In genomic region chr19:56573184-56573583, GRCm38 (mm10) we compare ENCODE assay signal across 31 mouse cellular contexts. TPM values are rescaled to one million over a fixed set of nuclear protein-coding genes. Genes with fewer than 3 reads are reported as not detected.
DNase-seq lines count a peak whose midpoint lies in the region; ATAC-seq and TF ChIP-seq lines count a peak whose summit lies in the region.
"Had no signal": no experiment of that assay in that cellular context is flagged by ENCODE, and none has a peak within 500 bp of the region (broad histone marks: within the 10 kb centered on the region; RNA-seq: fewer than 3 reads in every experiment).

No protein-coding gene starts in this region.

- TF ChIP-seq POLR2A in kidney, adult 2 months (IDR thresholded peaks at IDR 0.05; ENCODE audit: low read depth, low read length) = no peak

- WGBS in kidney, adult 2 months = 95% methylated on average over 6 of the region's 6 CpGs

- H3K4me1 ChIP-seq in kidney, adult 2 months (ENCODE audit: control insufficient read depth, insufficient read depth, low read length) = no peaks in the 10 kb centered on the region
- H3K4me1 ChIP-seq: forebrain, embryonic 13.5 days; limb, embryonic 10.5 days; limb, embryonic 15.5 days had no signal

- H3K27ac ChIP-seq in kidney, adult 2 months (ENCODE audit: insufficient read depth, low read depth, low read length) = no peak overlapping the region
- H3K27ac ChIP-seq: forebrain, embryonic 13.5 days; heart, embryonic 10.5 days; heart, embryonic 15.5 days; limb, embryonic 10.5 days; limb, embryonic 15.5 days; liver, embryonic 13.5 days; stomach, postnatal 0 days had no signal

- intact Hi-C loops in left cerebral cortex, postnatal 4 days (cut with DNase I) = no loop called here

- DNase-seq in frontal cortex, postnatal 25 days (ENCODE audit: low spot score in 2 of 2) = no peak
- DNase-seq in left cerebral cortex, adult 11 months (ENCODE audit: low spot score) = peak; percentile 35
- DNase-seq in left cerebral cortex, postnatal 4 days = no peak
- DNase-seq in right cerebral cortex, adult 2 months (ENCODE audit: low spot score in 2 of 2) = peak; percentile 48 to 62
- no peak for DNase-seq in right cerebral cortex, postnatal 4 days
- peak; percentile 54 for DNase-seq in telencephalon, adult 2 months (ENCODE audit: low read depth, low spot score)
- no peak for DNase-seq in kidney, adult 2 months
- DNase-seq: adrenal gland, adult 2 months; adrenal gland, postnatal 36 days; cerebellum, adult 8-10 months; cerebellum, postnatal 25 days; gastrocnemius, postnatal 25 days; heart, adult 11 months; kidney, adult 18-20 months; kidney, postnatal 4 days; liver, embryonic 13.5 days; lung, adult 18-20 months; lung, postnatal 10 days; midbrain, embryonic 14.5 days; thymus, adult 2 months; thymus, postnatal 4 days had no signal

- H3K4me3 ChIP-seq in kidney, adult 2 months (ENCODE audit: insufficient read depth, low read depth, low read length) = no peak overlapping the region
- H3K4me3 ChIP-seq: forebrain, embryonic 13.5 days; heart, embryonic 10.5 days; heart, embryonic 15.5 days; limb, embryonic 10.5 days; limb, embryonic 15.5 days; liver, embryonic 13.5 days had no signal

- H3K36me3 ChIP-seq in kidney, adult 2 months (ENCODE audit: control insufficient read depth, insufficient read depth, low read length) = no peaks in the 10 kb centered on the region; the same call in 1 of the 2 replicates

- no peak for TF ChIP-seq CTCF in kidney, adult 2 months (conservative IDR thresholded peaks at IDR 0.05; ENCODE audit: insufficient read depth, insufficient read length, low read depth, low read length)

- H3K27me3 ChIP-seq in kidney, adult 2 months (replicated peaks; ENCODE audit: control insufficient read depth, insufficient read depth, low read length) = no peaks in the 10 kb centered on the region
- H3K27me3 ChIP-seq: CH12.LX; forebrain, embryonic 13.5 days; heart, embryonic 15.5 days; limb, embryonic 15.5 days; liver, embryonic 13.5 days had no signal

- peak; percentile 99 for ATAC-seq in frontal cortex, adult (ENCODE audit: low TSS enrichment)
- ATAC-seq: activated CD4-positive, CD25-positive, alpha-beta regulatory T cell, adult 4 months; forebrain, embryonic 13.5 days; hindbrain, embryonic 16.5 days had no signal

RNA-seq across cellular contexts. Expression of gene Nhlrc2, which starts 25.1 kb away (rescaled TPM):
- 10 to 100 TPM; 15.6 to 17.2 TPM for total RNA-seq in left cerebral cortex, postnatal 4 days (2021)
- 6.3 and 6.6 TPM in 2 replicates for polyA plus RNA-seq in kidney, adult 2 months (2012; rRNA removed)

RNA-seq across cellular contexts. Expression of gene Dclre1a, which starts 25.2 kb away (rescaled TPM):
- total RNA-seq in left cerebral cortex, postnatal 4 days (2021) = 10 to 100 TPM; 11.5 to 13.8 TPM
- 5.7 and 5.9 TPM in 2 replicates for polyA plus RNA-seq in kidney, adult 2 months (2012; rRNA removed)

Comparison
In these comparisons a context has a peak if more than half of its experiments do, and no peak if none do; other contexts are left out.
1. DNase-seq: peak in left cerebral cortex, adult 11 months (single experiment), right cerebral cortex, adult 2 months (2 of 2) and telencephalon, adult 2 months (single experiment); none in frontal cortex, postnatal 25 days (0 of 2), left cerebral cortex, postnatal 4 days (single experiment), right cerebral cortex, postnatal 4 days (single experiment) and kidney, adult 2 months (single experiment).